Mouse (Mus musculus) CD4-positive helper T cell, adult 2 months (primary cell): Measurements from ENCODE around the gene Gm6408.
"Not testable (repeated sequence)": the region's sequence is repeated elsewhere in the genome, so short reads cannot be mapped to it uniquely, and the experiment has no call there.

Experiments used
- DNase-seq: peaks from one replicate; pipeline ENCODE4 v3.0.0-alpha.2; 2012; ENCODE audit warnings: low read depth, missing footprints, low spot score

Gene Gm6408

DNA sequence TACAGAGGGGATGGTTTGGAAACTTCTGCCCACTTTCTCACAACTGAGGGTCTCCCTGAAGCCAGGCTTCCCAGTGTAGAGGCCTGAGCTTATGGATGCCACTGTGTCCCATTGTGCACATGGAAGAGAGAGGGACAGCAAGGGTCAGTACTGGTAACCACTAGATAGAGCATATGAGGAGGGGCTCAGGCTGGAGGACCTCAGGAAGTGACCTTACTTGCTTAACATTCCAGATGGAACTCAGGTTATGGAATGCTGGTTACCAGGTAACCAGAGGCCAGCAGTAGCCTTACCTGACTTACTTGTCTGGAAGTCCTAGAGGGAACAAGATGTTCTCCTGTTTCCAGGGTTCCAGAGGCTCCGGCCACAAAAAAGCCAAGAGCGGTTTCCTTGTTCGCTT, at the start of gene Gm6408:
Gene Gm6408, plus strand, starts transcription at position 301 of the 400 bp plus-strand sequence.
- DNase-seq: not testable (repeated sequence)

GRCm38 (mm10) chr5:146432476-146432875, 49.3 kb upstream of the Gm6408 start:
- DNase-seq: no peak

GRCm38 (mm10) chr5:146435316-146435715, 46.4 kb upstream of the Gm6408 start:
- no peak for DNase-seq

- DNase-seq: no peak
Observed at GRCm38 (mm10) chr5:146436796-146437195, 45.0 kb upstream of the Gm6408 start.

DNA sequence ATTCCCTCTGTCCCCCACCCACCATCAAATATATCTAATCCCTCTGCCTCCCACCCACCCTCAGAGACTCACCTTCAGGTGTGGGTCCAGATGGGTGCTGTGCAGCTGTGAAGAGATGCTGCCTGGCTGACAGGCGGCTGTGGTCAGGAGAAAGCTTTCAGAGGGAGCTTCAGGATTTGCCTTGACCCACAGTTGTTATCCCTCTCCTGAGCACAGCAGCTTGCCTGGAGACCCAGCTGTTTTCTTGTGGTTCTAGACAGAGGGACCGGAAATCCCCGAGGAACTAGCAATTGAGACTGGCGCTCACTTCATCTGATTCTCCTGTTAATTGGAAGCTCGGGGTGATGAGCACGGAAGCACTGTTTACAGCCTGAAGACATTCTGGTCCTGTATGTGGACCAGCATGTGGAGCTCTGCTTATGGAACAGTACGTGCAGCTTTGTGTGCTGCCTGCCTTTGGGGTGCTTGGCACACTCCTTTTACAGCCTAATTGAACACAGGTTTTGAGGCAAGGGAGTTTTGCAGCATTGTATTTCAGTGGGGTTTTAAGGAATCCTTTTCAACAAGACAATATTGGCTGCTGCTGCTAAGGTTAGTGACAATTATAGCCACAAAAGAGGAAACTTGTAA, 42.5 kb upstream of the Gm6408 start:
- no peak for DNase-seq

- no peak for DNase-seq
Observed at GRCm38 (mm10) chr5:146440273-146440672, 41.5 kb upstream of the Gm6408 start.

DNA sequence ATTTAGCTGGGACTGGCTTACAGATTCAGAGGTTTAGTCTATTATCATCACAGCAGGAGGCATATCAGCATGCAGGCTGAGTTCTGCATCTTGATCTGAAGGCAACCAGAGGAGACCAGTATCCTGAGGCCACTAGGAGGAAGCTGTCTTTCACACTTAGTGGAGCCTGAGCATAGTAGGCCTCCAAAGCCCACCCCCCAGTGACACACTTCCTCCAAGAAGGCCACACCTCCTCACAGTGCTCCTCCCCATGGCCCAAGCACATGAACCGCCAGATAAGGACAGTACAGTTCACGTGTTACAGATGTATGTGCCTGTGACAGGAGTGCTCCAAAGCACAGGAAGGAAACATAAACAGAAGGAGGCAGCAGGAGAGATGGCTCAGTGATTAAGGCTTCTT, 39.0 kb upstream of the Gm6408 start:
- no peak for DNase-seq

GRCm38 (mm10) chr5:146446633-146447032, 35.1 kb upstream of the Gm6408 start:
- no peak for DNase-seq

DNA sequence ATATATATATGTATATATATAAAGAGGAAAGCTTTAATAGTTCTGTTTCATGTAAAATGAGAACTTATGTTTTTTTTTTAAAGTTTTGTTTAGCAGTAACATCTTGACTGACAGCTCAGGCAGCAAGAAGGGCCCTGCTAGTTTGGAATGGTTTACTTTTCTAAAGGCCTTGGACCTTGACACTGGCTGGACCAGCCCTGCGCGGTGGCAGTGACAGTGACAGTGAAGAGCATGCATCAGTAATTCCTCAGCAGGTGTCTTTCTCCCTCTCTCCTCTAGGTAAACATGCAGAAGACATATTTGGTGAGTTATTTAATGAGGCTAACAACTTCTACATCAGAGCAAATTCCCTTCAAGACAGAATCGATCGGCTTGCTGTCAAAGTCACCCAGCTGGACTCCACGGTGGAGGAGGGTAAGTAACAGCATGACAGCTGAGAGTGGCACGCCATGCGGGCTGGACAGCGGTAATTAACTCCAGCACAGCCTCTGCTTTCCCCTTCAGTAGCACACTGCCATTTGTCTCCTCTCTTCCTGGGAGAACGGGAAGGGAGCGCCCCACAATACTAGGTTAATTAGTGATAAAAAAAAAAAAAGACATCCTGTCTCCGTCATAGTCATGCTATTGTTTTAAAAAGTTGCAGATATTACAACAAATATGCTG, 30.0 kb upstream of the Gm6408 start:
- no peak for DNase-seq

GRCm38 (mm10) chr5:146453556-146453955, 28.2 kb upstream of the Gm6408 start:
- no peak for DNase-seq

DNA sequence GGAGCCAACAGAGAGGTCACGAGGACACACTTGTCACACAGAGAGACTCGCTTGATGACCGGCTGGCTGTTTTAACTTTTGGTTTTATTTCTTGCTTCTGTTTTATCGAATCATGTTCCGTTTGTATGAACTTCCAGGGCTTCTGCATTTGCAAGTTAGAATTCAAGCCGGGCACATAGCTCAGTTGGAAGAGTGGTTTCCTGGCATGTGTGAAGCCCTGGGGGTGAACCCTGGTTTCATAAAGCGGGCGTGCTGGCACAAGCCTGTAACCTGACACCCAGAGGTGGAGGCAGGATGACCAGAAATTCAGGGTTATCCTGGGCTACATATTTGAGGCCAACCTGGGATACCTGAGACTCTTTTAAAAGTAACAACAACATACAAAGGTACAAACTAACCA, 20.2 kb upstream of the Gm6408 start:
- no peak for DNase-seq

- DNase-seq: no peak
Observed at GRCm38 (mm10) chr5:146466663-146467062, 15.1 kb upstream of the Gm6408 start.

DNA sequence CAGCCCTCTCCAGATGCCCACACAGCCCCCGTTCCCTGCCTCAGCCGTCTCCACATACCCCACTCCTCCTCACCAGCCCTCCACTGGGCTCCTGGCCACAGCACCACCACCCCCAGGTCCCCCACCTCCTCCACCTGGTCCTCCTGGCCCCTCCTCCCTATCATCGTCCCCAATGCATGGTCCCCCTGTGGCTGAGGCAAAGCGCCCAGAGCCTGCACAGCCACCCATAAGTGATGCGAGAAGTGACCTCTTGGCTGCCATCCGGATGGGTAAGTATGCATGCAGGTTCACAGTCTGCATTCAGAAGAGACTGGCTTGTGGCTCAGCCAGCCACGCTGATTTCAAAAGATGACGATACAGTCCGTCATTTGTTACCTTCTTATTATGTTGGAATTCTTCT, 13.5 kb upstream of the Gm6408 start:
- DNase-seq: no peak

DNA sequence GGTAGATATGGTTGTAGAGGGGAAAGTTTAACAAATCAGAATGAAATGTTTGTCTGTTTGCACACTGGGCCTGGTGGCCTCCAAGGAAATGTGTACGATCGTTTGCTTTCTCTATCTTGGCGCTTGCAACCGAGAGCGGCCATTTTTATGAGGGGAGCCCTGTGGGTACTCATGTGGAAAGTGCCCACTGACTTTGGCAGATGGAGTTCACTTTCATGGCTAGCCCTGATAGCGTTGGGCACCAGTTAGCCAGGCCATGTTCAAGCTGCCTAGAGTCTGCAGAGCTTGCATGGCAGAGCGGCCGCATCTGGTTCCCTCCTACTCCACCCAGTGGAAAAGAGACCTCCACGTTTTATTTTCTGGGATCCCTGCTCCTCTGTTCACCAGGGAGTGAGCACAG, 10.9 kb upstream of the Gm6408 start:
- no peak for DNase-seq

- no peak for DNase-seq
Observed at GRCm38 (mm10) chr5:146471311-146471710, 10.5 kb upstream of the Gm6408 start.

- no peak for DNase-seq
Observed at GRCm38 (mm10) chr5:146471821-146472220, 9.9 kb upstream of the Gm6408 start.

DNA sequence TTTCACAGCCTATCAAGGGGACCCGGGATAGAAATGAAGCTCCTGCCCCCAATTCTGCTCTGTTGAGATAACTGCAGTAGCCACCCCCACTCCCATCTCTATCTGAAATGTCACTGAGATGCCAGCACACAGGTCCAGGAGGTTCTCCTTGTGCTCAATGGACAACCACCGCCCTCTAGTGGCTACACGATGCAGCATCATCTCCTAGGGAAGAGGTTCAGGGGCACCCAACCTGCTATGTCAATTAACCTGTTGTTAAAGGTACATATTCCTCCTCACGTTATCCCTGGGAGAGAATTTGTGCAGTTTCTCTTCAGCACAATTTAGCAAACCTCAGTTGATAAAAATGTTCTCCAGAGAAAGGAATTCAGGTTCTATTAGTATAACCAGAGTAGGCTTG, 2.2 kb upstream of the Gm6408 start:
- not testable (repeated sequence) for DNase-seq

DNA sequence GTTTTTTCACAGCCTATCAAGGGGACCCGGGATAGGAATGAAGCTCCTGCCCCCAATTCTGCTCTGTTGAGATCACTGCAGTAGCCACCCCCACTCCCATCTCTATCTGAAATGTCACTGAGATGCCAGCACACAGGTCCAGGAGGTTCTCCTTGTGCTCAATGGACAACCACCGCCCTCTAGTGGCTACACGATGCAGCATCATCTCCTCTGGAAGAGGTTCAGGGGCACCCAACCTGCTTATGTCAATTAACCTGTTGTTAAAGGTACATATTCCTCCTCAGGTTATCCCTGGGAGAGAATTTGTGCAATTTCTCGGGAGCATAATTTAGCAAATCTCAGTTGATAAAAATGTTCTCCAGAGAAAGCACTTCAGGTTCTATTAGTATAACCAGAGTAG, 7.2 kb downstream of the Gm6408 start:
- DNase-seq: not testable (repeated sequence)

DNA sequence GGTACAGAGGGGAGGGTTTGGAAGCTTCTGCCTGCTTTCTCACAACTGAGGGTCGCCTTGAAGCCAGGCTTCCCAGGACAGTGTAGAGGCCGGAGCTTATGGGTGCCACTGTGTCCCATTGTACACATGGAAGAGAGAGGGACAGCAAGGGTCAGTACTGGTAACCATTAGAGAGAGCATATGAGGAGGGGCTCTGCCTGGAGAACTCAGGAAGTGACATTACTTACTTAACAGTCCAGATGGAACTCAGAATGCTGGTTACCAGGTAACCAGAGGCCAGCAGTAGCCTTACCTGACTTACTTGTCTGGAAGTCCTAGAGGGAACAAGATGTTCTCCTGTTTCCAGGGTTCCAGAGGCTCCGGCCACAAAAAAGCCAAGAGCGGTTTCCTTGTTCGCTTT, 9.3 kb downstream of the Gm6408 start, which contains the start of gene Gm6370:
Gene Gm6370, plus strand, starts transcription at position 301 of the 400 bp plus-strand sequence.
- not testable (repeated sequence) for DNase-seq

- DNase-seq: not testable (repeated sequence)
Observed at GRCm38 (mm10) chr5:146502099-146502498, 20.3 kb downstream of the Gm6408 start, which contains the start of gene 4930449I24Rik. 4930449I24Rik (plus strand) TSS chr5:146502399.

DNA sequence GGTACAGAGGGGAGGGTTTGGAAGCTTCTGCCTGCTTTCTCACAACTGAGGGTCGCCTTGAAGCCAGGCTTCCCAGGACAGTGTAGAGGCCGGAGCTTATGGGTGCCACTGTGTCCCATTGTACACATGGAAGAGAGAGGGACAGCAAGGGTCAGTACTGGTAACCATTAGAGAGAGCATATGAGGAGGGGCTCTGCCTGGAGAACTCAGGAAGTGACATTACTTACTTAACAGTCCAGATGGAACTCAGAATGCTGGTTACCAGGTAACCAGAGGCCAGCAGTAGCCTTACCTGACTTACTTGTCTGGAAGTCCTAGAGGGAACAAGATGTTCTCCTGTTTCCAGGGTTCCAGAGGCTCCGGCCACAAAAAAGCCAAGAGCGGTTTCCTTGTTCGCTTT, 32.1 kb downstream of the Gm6408 start, which contains the start of gene Gm3402:
Gene Gm3402, plus strand, starts transcription at position 301 of the 400 bp plus-strand sequence.
- not testable (repeated sequence) for DNase-seq

- DNase-seq: not testable (repeated sequence)
Observed at GRCm38 (mm10) chr5:146525501-146525900, 43.7 kb downstream of the Gm6408 start, which contains the start of gene Gm3404. Gm3404 (plus strand) TSS chr5:146525801.
